Mouse (Mus musculus): Measurements from ENCODE around the gene Inpp5a. TPM values are rescaled to one million over a fixed set of nuclear protein-coding genes. Genes with fewer than 3 reads are reported as not detected.

The Inpp5a gene
- polyA plus RNA-seq, 1 experiment, result 28.1 TPM

DNA sequence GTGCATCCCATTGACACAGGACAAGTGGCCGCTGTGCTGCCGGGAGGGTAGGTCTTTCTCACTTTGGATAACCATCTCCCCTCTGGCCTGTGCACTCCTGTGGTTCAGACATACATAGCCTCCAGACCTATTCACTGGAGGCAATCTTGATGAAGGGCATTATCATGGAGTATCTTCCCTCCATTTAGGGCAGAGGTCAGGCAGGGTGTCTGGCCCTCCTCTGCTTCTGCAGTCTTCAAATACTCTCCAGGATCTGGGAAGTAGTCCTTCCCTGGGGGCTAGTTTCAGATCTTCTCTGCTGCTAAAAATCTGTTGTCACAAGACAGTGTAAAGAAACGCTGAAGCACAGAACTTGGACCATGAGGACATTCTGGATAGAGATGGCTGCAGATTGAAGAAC, 22.8 kb upstream of the Inpp5a start:
- 72% methylated on average over 3 of the region's 3 CpGs for WGBS
- TF ChIP-seq POLR2A (IDR thresholded peaks at IDR 0.05; ENCODE audit: borderline replicate concordance, control insufficient read depth, low read depth, low read length) (no peak), CTCF (IDR thresholded peaks at IDR 0.05; ENCODE audit: control insufficient read depth, insufficient read depth, low read length) (no peak)
- Histone ChIP-seq H3K4me3 (replicated peaks; ENCODE audit: control insufficient read depth, low read depth, low read length) (no peak overlapping the region), H3K27ac (ENCODE audit: control insufficient read depth, insufficient read depth, low read depth, low read length, poor library complexity) (no peak overlapping the region), H3K4me1 (ENCODE audit: control insufficient read depth, insufficient read depth, low read length) (no peaks in the 10 kb centered on the region; the same call in 1 of the 2 replicates)

GRCm38 (mm10) chr7:139366549-139366948, 22.4 kb upstream of the Inpp5a start:
- H3K4me1 ChIP-seq (ENCODE audit: control insufficient read depth, insufficient read depth, low read length), result no peaks in the 10 kb centered on the region; the same call in 1 of the 2 replicates
- WGBS, result 31% methylated on average over 4 of the region's 4 CpGs
- no peak overlapping the region for H3K27ac ChIP-seq (ENCODE audit: control insufficient read depth, insufficient read depth, low read depth, low read length, poor library complexity)
- TF ChIP-seq POLR2A (IDR thresholded peaks at IDR 0.05; ENCODE audit: borderline replicate concordance, control insufficient read depth, low read depth, low read length) (no peak), CTCF (IDR thresholded peaks at IDR 0.05; ENCODE audit: control insufficient read depth, insufficient read depth, low read length) (no peak)
- no peak overlapping the region for H3K4me3 ChIP-seq (replicated peaks; ENCODE audit: control insufficient read depth, low read depth, low read length)

- 70% methylated on average over 2 of the region's 2 CpGs for WGBS
- no peak overlapping the region for H3K4me3 ChIP-seq (replicated peaks; ENCODE audit: control insufficient read depth, low read depth, low read length)
- TF ChIP-seq CTCF (IDR thresholded peaks at IDR 0.05; ENCODE audit: control insufficient read depth, insufficient read depth, low read length) (no peak), POLR2A (IDR thresholded peaks at IDR 0.05; ENCODE audit: borderline replicate concordance, control insufficient read depth, low read depth, low read length) (no peak)
- no peak overlapping the region for H3K27ac ChIP-seq (ENCODE audit: control insufficient read depth, insufficient read depth, low read depth, low read length, poor library complexity)
- no peaks in the 10 kb centered on the region; the same call in 1 of the 2 replicates for H3K4me1 ChIP-seq (ENCODE audit: control insufficient read depth, insufficient read depth, low read length)
These were observed 20.7 kb upstream of the Inpp5a start for GRCm38 (mm10) chr7:139368218-139368617.

- no peak for TF ChIP-seq POLR2A (IDR thresholded peaks at IDR 0.05; ENCODE audit: borderline replicate concordance, control insufficient read depth, low read depth, low read length)
- TF ChIP-seq CTCF (IDR thresholded peaks at IDR 0.05; ENCODE audit: control insufficient read depth, insufficient read depth, low read length), result no peak
These were observed 20.1 kb upstream of the Inpp5a start for GRCm38 (mm10) chr7:139368722-139369380.

DNA sequence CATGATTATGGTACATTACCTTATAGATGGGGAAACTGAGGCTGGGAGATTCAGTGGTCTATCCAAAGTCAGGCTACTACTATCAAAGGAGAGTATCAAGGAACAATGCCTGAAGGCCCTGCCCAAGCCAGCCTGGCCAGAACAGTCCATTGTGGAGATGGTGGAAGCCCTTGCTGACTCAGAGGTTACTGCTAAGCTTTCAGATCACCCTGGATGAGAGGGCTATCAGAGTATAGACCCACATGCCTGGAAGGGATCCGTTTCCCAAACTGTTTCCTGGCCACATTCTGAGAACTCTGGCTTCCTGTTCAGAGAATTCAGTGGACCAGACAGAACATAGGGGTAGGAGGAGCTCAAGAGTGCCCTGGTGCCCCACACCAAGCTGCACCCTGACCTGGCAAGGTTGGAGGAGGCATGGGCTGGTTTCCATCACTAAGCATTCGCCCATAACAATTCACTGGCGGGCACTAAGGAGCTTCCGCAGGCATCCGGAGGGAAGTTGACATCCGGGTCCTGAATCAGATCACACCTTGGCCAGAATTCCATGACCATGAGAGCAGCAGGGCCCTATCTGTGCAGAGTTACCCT, 19.3 kb upstream of the Inpp5a start:
- no peak overlapping the region for H3K27ac ChIP-seq (ENCODE audit: control insufficient read depth, insufficient read depth, low read depth, low read length, poor library complexity)
- TF ChIP-seq POLR2A (IDR thresholded peaks at IDR 0.05; ENCODE audit: borderline replicate concordance, control insufficient read depth, low read depth, low read length), result no peak
- TF ChIP-seq CTCF (IDR thresholded peaks at IDR 0.05; ENCODE audit: control insufficient read depth, insufficient read depth, low read length), result no peak
- WGBS, result 78% methylated on average over 6 of the region's 6 CpGs
- H3K4me1 ChIP-seq (ENCODE audit: control insufficient read depth, insufficient read depth, low read length), result no peaks in the 10 kb centered on the region; the same call in 1 of the 2 replicates
- no peak overlapping the region for H3K4me3 ChIP-seq (replicated peaks; ENCODE audit: control insufficient read depth, low read depth, low read length)

More at GRCm38 (mm10) chr7:139368722-139369380, 20.1 kb upstream of the Inpp5a start:
- Histone ChIP-seq H3K4me3 (replicated peaks; ENCODE audit: control insufficient read depth, low read depth, low read length) (no peak overlapping the region), H3K27ac (ENCODE audit: control insufficient read depth, insufficient read depth, low read depth, low read length, poor library complexity) (0 out of 2 replicates have a peak overlapping the region, but pooled peaks have one; percentile 7), H3K4me1 (ENCODE audit: control insufficient read depth, insufficient read depth, low read length) (no peaks in the 10 kb centered on the region; the same call in 1 of the 2 replicates)
- WGBS, result 33% methylated on average over 14 of the region's 14 CpGs

- TF ChIP-seq CTCF (IDR thresholded peaks at IDR 0.05; ENCODE audit: control insufficient read depth, insufficient read depth, low read length), result no peak
- no peak for TF ChIP-seq POLR2A (IDR thresholded peaks at IDR 0.05; ENCODE audit: borderline replicate concordance, control insufficient read depth, low read depth, low read length)
- H3K27ac ChIP-seq (ENCODE audit: control insufficient read depth, insufficient read depth, low read depth, low read length, poor library complexity), result no peak overlapping the region
- H3K4me1 ChIP-seq (ENCODE audit: control insufficient read depth, insufficient read depth, low read length), result peaks cover 1% of the 10 kb centered on the region; the same call in 1 of the 2 replicates
- H3K4me3 ChIP-seq (replicated peaks; ENCODE audit: control insufficient read depth, low read depth, low read length), result no peak overlapping the region
These were observed 17.5 kb upstream of the Inpp5a start for GRCm38 (mm10) chr7:139371389-139371788.

DNA sequence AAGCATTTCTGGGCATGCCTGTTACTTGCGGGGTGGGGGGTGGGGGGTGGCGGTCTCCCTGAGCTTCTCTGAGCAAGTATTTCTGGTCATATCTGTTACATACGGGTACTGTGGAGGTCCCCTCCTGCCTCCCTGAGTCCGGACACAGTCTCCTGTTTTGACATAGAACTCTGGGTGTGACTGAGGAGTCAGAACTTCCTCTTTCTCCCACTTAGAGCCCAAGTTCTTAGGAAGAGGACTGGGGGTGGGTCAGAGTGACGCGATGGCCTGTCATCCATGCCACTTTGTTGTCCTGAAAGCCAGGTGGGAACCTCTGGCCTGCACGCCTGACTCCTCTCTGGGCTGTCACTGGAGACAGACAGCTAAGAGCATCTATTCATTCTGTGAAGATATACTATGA, 11.5 kb upstream of the Inpp5a start:
- WGBS, result 12% methylated on average over 7 of the region's 7 CpGs
- H3K4me3 ChIP-seq (replicated peaks; ENCODE audit: control insufficient read depth, low read depth, low read length), result no peak overlapping the region
- peaks cover 1% of the 10 kb centered on the region; the same call in 1 of the 2 replicates for H3K4me1 ChIP-seq (ENCODE audit: control insufficient read depth, insufficient read depth, low read length)
- TF ChIP-seq POLR2A (IDR thresholded peaks at IDR 0.05; ENCODE audit: borderline replicate concordance, control insufficient read depth, low read depth, low read length), result no peak
- TF ChIP-seq CTCF (IDR thresholded peaks at IDR 0.05; ENCODE audit: control insufficient read depth, insufficient read depth, low read length), result no peak
- peak overlapping the region; percentile 28; the same call in 1 of the 2 replicates for H3K27ac ChIP-seq (ENCODE audit: control insufficient read depth, insufficient read depth, low read depth, low read length, poor library complexity)

DNA sequence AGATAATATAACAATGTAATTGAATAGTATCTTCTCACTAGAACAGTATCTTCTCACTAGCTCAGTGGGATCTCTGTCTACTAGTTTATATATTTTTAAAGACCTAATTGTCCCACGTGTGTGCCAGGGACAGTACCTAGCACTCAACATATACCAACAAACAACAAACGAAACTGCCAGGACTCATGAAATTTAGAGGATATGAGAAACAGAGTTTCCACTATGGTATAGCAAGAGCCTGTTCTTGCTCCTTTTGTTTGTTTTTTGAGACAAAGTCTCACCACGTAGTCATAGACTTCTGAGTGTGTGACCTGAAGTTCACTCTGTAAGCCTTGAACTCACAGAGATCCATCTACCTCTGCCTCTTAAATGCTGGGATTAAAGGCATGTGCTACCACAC, 10.6 kb upstream of the Inpp5a start:
- Histone ChIP-seq H3K27ac (ENCODE audit: control insufficient read depth, insufficient read depth, low read depth, low read length, poor library complexity) (no peak overlapping the region), H3K4me3 (replicated peaks; ENCODE audit: control insufficient read depth, low read depth, low read length) (no peak overlapping the region), H3K4me1 (ENCODE audit: control insufficient read depth, insufficient read depth, low read length) (peaks cover 1% of the 10 kb centered on the region; the same call in 1 of the 2 replicates)
- WGBS, result 84% methylated on average over 3 of the region's 3 CpGs
- TF ChIP-seq POLR2A (IDR thresholded peaks at IDR 0.05; ENCODE audit: borderline replicate concordance, control insufficient read depth, low read depth, low read length) (no peak), CTCF (IDR thresholded peaks at IDR 0.05; ENCODE audit: control insufficient read depth, insufficient read depth, low read length) (no peak)
